Mouse (Mus musculus) neural tube, embryonic 14.5 days (tissue): ENCODE data around the gene Dcst2. TPM values are rescaled to one million over a fixed set of nuclear protein-coding genes. Genes with fewer than 3 reads are reported as not detected.

ENCODE experiments used
- ATAC-seq: fragments of 200-750 bp; cut with Nextera tagmentation; 2 replicates; pipeline ENCODE4 v1.8.0; 2017; ENCODE audit warnings: low read depth, mild to moderate bottlenecking, moderate TSS enrichment, moderate library complexity
- H3K27ac ChIP-seq: fragments of 300-500 bp; sonication (generic); 2 replicates; pipeline ENCODE4 v1.5.1; 2014; ENCODE audit warnings: low read depth, mild to moderate bottlenecking, control low read depth, low read length, moderate library complexity, mixed read lengths
- H3K27me3 ChIP-seq: fragments of 300-500 bp; sonication (generic); 2 replicates; pipeline ENCODE4 v1.6.1; 2014; ENCODE audit warnings: low read length; ENCODE audit not compliant: control insufficient read depth, insufficient read depth
- H3K36me3 ChIP-seq: fragments of 300-500 bp; sonication (generic); 2 replicates; pipeline ENCODE4 v1.6.1; 2014; ENCODE audit warnings: low read length, mixed read lengths; ENCODE audit not compliant: control insufficient read depth, insufficient read depth
- H3K4me1 ChIP-seq: fragments of 300-500 bp; sonication (generic); 2 replicates; pipeline ENCODE4 v1.6.1; 2014; ENCODE audit warnings: low read length; ENCODE audit not compliant: control insufficient read depth, insufficient read depth
- H3K4me2 ChIP-seq: fragments of 300-500 bp; sonication (generic); 2 replicates; pipeline ENCODE4 v1.6.1; 2014; ENCODE audit warnings: mild to moderate bottlenecking, low read depth, low read length, control low read depth
- H3K4me3 ChIP-seq: fragments of 300-500 bp; sonication (generic); 2 replicates; pipeline ENCODE4 v1.5.1; 2014; ENCODE audit warnings: low read depth, low read length, control low read depth, mixed read lengths
- H3K9ac ChIP-seq: fragments of 300-500 bp; sonication (generic); replicated peaks from 2 replicates; pipeline ENCODE4 v1.6.1; 2014; ENCODE audit warnings: low read depth, mild to moderate bottlenecking, control low read depth, low read length, mixed read lengths
- H3K9me3 ChIP-seq: fragments of 300-500 bp; sonication (generic); 2 replicates; pipeline ENCODE4 v1.6.1; 2016; ENCODE audit warnings: low read length; ENCODE audit not compliant: control insufficient read depth
- WGBS: fragments of 180-500 bp; shearing (Covaris S2); extraction: QIAGEN DNeasy Blood & Tissue Kit; methylation state at CpG from one replicate; pipeline ENCODE4 v1.1.7; 2014; 5-methylcytosine and 5-hydroxymethylcytosine counted together
- polyA plus RNA-seq: library from polyadenylated mRNA; unstranded; fragments of >200 nt; fragmentation: Nextera tagmentation; extraction: Ambion mirVana; gene quantifications from 2 replicates; pipeline ENCODE4 v1.2.1, GENCODE M21; 2014

The Dcst2 gene
- polyA plus RNA-seq, 1 experiment from 2014 or later = 0.25 TPM

- Histone ChIP-seq H3K36me3 (peaks cover 10% of the 10 kb centered on the region; the same call in 1 of the 2 replicates), H3K27ac (peak within 1 kb of the TSS; percentile 70), H3K4me2 (peak within 1 kb of the TSS; percentile 71), H3K9ac (peak within 1 kb of the TSS; percentile 41), H3K27me3 (no peaks in the 10 kb centered on the region), H3K4me3 (peak within 1 kb of the TSS; percentile 56), H3K4me1 (peaks cover 23% of the 10 kb centered on the region), H3K9me3 (no peaks in the 10 kb centered on the region)
- peak; percentile 95 for ATAC-seq
- WGBS = under 1% methylated on average over 38 of the region's 39 CpGs
These were observed 56.5 kb downstream of the Dcst2 start, which contains the start of the genes Cks1b and Shc1 for GRCm38 (mm10) chr3:89418170-89418860. TSS of gene Cks1b (minus strand) at chr3:89418383. TSS of gene Shc1 (plus strand) at chr3:89418443.

- ATAC-seq = no peak
- no peaks in the 10 kb centered on the region for H3K27me3 ChIP-seq
- peak overlapping the region; percentile 71 for H3K4me2 ChIP-seq
- WGBS = 0% methylated on average over 16 of the region's 16 CpGs
- H3K27ac ChIP-seq = peak overlapping the region; percentile 70
- H3K9ac ChIP-seq = peak overlapping the region; percentile 41
- peak overlapping the region; percentile 56 for H3K4me3 ChIP-seq
- no peaks in the 10 kb centered on the region for H3K9me3 ChIP-seq
- peaks cover 10% of the 10 kb centered on the region; the same call in 1 of the 2 replicates for H3K36me3 ChIP-seq
- peaks cover 23% of the 10 kb centered on the region for H3K4me1 ChIP-seq
These were observed 57.1 kb downstream of the Dcst2 start for GRCm38 (mm10) chr3:89418861-89419250.

DNA sequence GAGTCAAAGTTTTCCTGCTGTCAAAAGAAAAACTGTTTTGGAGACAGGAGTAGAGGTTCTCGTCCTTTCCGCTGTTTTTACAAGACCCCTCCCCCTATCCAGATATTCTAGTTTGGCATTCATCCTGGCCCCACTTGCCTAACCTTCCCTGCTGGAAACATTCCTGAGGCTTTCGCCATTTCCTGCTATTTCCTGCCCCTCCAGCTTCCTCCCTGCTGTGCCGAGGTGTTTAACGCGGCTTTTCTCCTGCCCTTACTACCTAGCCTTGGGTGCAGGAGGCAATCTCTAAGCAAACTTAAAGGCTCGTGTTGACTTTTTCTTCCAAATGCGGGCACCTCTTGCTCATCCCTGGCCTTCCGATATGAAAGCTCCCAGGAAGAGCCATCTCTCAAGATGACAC, 57.8 kb downstream of the Dcst2 start:
- Histone ChIP-seq H3K27me3 (no peaks in the 10 kb centered on the region), H3K9ac (peak overlapping the region; percentile 41; the same call in 1 of the 2 replicates), H3K4me2 (peak overlapping the region; percentile 71), H3K4me1 (peaks cover 23% of the 10 kb centered on the region), H3K4me3 (peak overlapping the region; percentile 56), H3K9me3 (no peaks in the 10 kb centered on the region), H3K36me3 (peaks cover 10% of the 10 kb centered on the region; the same call in 1 of the 2 replicates), H3K27ac (peak overlapping the region; percentile 70)
- no peak for ATAC-seq
- WGBS = 1% methylated on average over 9 of the region's 9 CpGs

DNA sequence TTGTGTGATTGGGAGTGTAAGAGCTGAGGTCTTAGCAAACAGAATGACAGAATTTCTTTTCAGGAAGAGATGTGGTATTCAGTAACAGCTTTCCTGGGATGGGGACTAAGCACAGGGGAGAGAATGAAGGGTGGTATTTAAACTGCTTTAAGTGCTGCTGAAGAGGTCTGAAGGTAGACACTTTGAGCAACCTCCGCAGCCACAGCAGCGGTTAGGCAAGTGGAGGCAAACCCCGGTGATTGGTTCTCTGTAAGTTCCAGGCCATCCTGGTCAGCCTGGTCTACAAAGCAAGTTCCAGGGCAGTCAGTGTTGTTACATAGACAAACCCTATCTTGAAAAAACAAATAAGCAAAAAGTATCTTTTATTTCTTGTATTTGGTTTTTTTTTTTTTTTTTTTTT, 58.2 kb downstream of the Dcst2 start:
- no peak for ATAC-seq
- Histone ChIP-seq H3K4me3 (peak overlapping the region; percentile 56; the same call in 1 of the 2 replicates), H3K9me3 (no peaks in the 10 kb centered on the region), H3K27me3 (no peaks in the 10 kb centered on the region), H3K36me3 (peaks cover 5% of the 10 kb centered on the region; the same call in 1 of the 2 replicates), H3K27ac (peak overlapping the region; percentile 46; the same call in 1 of the 2 replicates), H3K9ac (peak overlapping the region; percentile 41; the same call in 1 of the 2 replicates), H3K4me1 (peaks cover 23% of the 10 kb centered on the region), H3K4me2 (peak overlapping the region; percentile 71)
- 18% methylated on average over 3 of the region's 3 CpGs for WGBS

DNA sequence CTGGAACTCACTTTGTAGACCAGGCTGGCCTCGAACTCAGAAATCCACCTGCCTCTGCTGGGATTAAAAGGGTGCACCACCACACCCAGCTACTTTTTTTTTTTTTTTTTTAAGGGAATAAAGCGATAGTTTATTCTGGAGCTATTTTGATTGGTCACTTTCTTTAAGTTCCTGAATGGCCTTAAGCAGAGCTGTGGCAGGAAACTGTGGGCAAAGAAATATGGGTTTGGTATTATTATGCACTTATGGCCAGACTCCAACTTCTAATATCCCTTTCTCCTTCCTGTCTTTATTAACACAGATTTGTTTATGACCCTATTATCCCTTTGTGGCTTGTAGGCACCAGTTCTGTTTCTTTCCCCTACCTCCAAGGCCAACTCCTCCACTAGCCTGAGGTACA, 58.6 kb downstream of the Dcst2 start:
- Histone ChIP-seq H3K4me1 (peaks cover 23% of the 10 kb centered on the region), H3K4me2 (peak overlapping the region; percentile 54), H3K36me3 (0 out of 2 replicates have a peak, but pooled peaks cover 3% of the 10 kb centered on the region), H3K9ac (no peak overlapping the region), H3K4me3 (no peak overlapping the region), H3K27ac (peak overlapping the region; percentile 52; the same call in 1 of the 2 replicates), H3K27me3 (no peaks in the 10 kb centered on the region), H3K9me3 (no peaks in the 10 kb centered on the region)
- WGBS = 39% methylated on average over 2 of the region's 2 CpGs
- no peak for ATAC-seq

- ATAC-seq = peak; percentile 45; the same call in 1 of the 2 replicates
- Histone ChIP-seq H3K27ac (peak overlapping the region; percentile 52; the same call in 1 of the 2 replicates), H3K4me1 (peaks cover 23% of the 10 kb centered on the region), H3K4me3 (peak overlapping the region; percentile 28), H3K9ac (peak overlapping the region; percentile 59), H3K36me3 (no peaks in the 10 kb centered on the region), H3K27me3 (no peaks in the 10 kb centered on the region), H3K4me2 (peak overlapping the region; percentile 54), H3K9me3 (no peaks in the 10 kb centered on the region)
- 2% methylated on average over 11 of the region's 11 CpGs for WGBS
These were observed 59.4 kb downstream of the Dcst2 start for GRCm38 (mm10) chr3:89421002-89421774.

DNA sequence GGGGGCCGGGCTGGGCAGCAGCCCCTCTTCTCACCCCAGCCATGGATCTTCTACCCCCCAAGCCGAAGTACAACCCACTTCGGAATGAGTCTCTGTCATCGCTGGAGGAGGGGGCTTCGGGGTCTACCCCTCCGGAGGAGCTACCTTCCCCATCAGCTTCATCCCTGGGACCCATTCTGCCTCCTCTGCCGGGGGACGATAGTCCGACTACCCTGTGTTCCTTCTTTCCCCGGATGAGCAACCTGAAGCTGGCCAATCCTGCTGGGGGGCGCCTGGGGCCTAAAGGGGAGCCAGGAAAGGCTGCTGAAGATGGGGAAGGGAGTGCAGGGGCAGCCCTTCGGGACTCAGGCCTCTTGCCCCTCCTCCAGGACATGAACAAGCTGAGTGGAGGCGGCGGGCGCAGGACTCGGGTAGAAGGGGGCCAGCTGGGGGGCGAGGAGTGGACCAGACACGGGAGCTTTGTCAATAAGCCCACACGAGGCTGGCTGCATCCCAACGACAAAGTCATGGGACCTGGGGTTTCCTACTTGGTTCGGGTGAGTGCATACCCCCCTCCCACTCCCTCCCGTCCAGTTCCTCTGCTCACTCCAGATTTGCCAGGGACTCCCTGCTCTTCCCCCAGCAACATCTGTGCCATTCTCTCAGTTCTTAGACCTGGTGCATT, 60.2 kb downstream of the Dcst2 start:
- no peaks in the 10 kb centered on the region for H3K36me3 ChIP-seq
- peak overlapping the region; percentile 39 for H3K27ac ChIP-seq
- no peaks in the 10 kb centered on the region for H3K9me3 ChIP-seq
- 9% methylated on average over 22 of the region's 22 CpGs for WGBS
- H3K4me2 ChIP-seq = peak overlapping the region; percentile 54
- ATAC-seq = no peak
- H3K27me3 ChIP-seq = no peaks in the 10 kb centered on the region
- H3K4me1 ChIP-seq = peaks cover 19% of the 10 kb centered on the region
- H3K9ac ChIP-seq = peak overlapping the region; percentile 59
- H3K4me3 ChIP-seq = peak overlapping the region; percentile 28

DNA sequence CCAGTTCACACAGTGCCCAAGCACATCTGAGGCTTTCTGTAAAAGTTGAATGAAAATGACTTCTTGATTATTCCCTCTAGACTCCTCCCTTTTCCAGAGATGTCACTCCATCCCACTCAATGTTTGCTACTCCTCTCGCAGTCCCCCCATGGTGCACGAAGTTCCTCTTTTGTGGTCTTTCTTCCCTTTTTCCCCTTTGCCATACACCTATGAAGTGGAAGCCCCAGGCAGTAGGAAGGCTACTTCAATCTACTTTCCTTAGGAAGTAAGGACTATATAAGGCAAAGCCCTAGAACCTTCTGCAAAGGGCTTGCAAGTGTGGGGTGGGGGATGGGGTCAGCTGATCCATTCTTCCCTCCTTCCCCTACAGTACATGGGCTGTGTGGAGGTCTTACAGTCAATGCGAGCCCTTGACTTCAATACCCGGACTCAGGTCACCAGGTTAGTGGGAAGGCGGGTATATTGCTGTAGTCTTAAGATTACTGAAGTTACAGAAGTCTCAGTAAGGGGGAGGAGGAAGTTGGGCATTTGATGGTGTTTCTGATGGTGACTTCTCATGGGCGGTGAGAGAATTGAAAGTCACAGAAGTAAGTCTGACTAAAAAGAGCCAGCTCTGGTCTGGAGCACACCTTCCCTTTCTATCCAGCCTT, 60.9 kb downstream of the Dcst2 start:
- peak overlapping the region; percentile 54; the same call in 1 of the 2 replicates for H3K4me2 ChIP-seq
- peaks cover 14% of the 10 kb centered on the region for H3K4me1 ChIP-seq
- ATAC-seq = no peak
- H3K9ac ChIP-seq = no peak overlapping the region; the same call in 1 of the 2 replicates
- no peak overlapping the region for H3K4me3 ChIP-seq
- H3K27me3 ChIP-seq = no peaks in the 10 kb centered on the region
- 0 out of 2 replicates have a peak, but pooled peaks cover 6% of the 10 kb centered on the region for H3K36me3 ChIP-seq
- no peaks in the 10 kb centered on the region for H3K9me3 ChIP-seq
- WGBS = 70% methylated on average over 6 of the region's 6 CpGs
- H3K27ac ChIP-seq = no peak overlapping the region
